Mouse (Mus musculus): ENCODE results near the gene Cdkl5. TPM values are rescaled to one million over a fixed set of nuclear protein-coding genes. Genes with fewer than 3 reads are reported as not detected.
"Not testable (repeated sequence)": the region's sequence is repeated elsewhere in the genome, so short reads cannot be mapped to it uniquely, and the experiment has no call there.

Cdkl5 gene
- total RNA-seq, 1 experiment = 4.3 TPM

GRCm38 (mm10) chrX:160804409-160805150, 189.9 kb downstream of the Cdkl5 start:
- no peaks in the 10 kb centered on the region for H3K4me1 ChIP-seq (ENCODE audit: control insufficient read depth in 2 of 2, insufficient read depth in 2 of 2, low read length in 2 of 2, poor library complexity in 1 of 2)
- in situ Hi-C loops (cut with MboI; ENCODE audit: low sequenced_read_pairs in 2 of 2, unreplicated experiment in 2 of 2) = no loop called here
- H3K36me3 ChIP-seq (ENCODE audit: control insufficient read depth, insufficient read depth, low read length, poor library complexity, severe bottlenecking) = no peaks in the 10 kb centered on the region
- TF ChIP-seq ZC3H11A (IDR thresholded peaks at IDR 0.05; ENCODE audit: borderline replicate concordance, low read depth, low read length) = no peak
- TF ChIP-seq HCFC1 (IDR thresholded peaks at IDR 0.05; ENCODE audit: borderline replicate concordance, insufficient read depth, low read length) = no peak
- TF ChIP-seq CHD2 (IDR thresholded peaks at IDR 0.05; ENCODE audit: low read depth, low read length) = no peak
- TF ChIP-seq ZNF384 (IDR thresholded peaks at IDR 0.05; ENCODE audit: low read depth, low read length) = no peak
- no peak for TF ChIP-seq MAFK (IDR thresholded peaks at IDR 0.05; ENCODE audit: insufficient read depth, low read depth, low read length)
- H3K27ac ChIP-seq (ENCODE audit: insufficient read depth, low read depth, low read length, poor library complexity, severe bottlenecking) = no peak overlapping the region
- DNase-seq (ENCODE audit: low read depth, low spot score) = no peak
- no peak overlapping the region for H3K4me3 ChIP-seq (ENCODE audit: insufficient read depth in 1 of 2, low read depth in 1 of 2, low read length in 2 of 2, poor library complexity in 1 of 2, severe bottlenecking in 1 of 2)
- H3K9me3 ChIP-seq (ENCODE audit: control insufficient read depth, insufficient read depth, low read depth, low read length) = no peaks in the 10 kb centered on the region
- H3K9ac ChIP-seq (ENCODE audit: insufficient read depth, low read depth, low read length, poor library complexity, severe bottlenecking) = no peak overlapping the region

GRCm38 (mm10) chrX:160794920-160795319, 199.6 kb downstream of the Cdkl5 start:
- TF ChIP-seq HCFC1 (IDR thresholded peaks at IDR 0.05; ENCODE audit: borderline replicate concordance, insufficient read depth, low read length) (no peak), MAFK (IDR thresholded peaks at IDR 0.05; ENCODE audit: insufficient read depth, low read depth, low read length) (no peak), ZC3H11A (IDR thresholded peaks at IDR 0.05; ENCODE audit: borderline replicate concordance, low read depth, low read length) (no peak), CHD2 (IDR thresholded peaks at IDR 0.05; ENCODE audit: low read depth, low read length) (no peak), ZNF384 (IDR thresholded peaks at IDR 0.05; ENCODE audit: low read depth, low read length) (no peak)
- DNase-seq (ENCODE audit: low read depth, low spot score) = no peak
- Histone ChIP-seq H3K9me3 (ENCODE audit: control insufficient read depth, insufficient read depth, low read depth, low read length) (no peaks in the 10 kb centered on the region), H3K36me3 (ENCODE audit: control insufficient read depth, insufficient read depth, low read length, poor library complexity, severe bottlenecking) (no peaks in the 10 kb centered on the region), H3K27ac (ENCODE audit: insufficient read depth, low read depth, low read length, poor library complexity, severe bottlenecking) (no peak overlapping the region), H3K4me3 (ENCODE audit: insufficient read depth in 1 of 2, low read depth in 1 of 2, low read length in 2 of 2, poor library complexity in 1 of 2, severe bottlenecking in 1 of 2) (no peak overlapping the region), H3K4me1 (ENCODE audit: control insufficient read depth in 2 of 2, insufficient read depth in 2 of 2, low read length in 2 of 2, poor library complexity in 1 of 2) (no peaks in the 10 kb centered on the region), H3K9ac (ENCODE audit: insufficient read depth, low read depth, low read length, poor library complexity, severe bottlenecking) (no peak overlapping the region)
- in situ Hi-C loops (cut with MboI; ENCODE audit: low sequenced_read_pairs in 2 of 2, unreplicated experiment in 2 of 2) = no loop called here

GRCm38 (mm10) chrX:160782276-160782675, 212.2 kb downstream of the Cdkl5 start:
- H3K27ac ChIP-seq (ENCODE audit: insufficient read depth, low read depth, low read length, poor library complexity, severe bottlenecking) = no peak overlapping the region
- TF ChIP-seq ZC3H11A (IDR thresholded peaks at IDR 0.05; ENCODE audit: borderline replicate concordance, low read depth, low read length) (no peak), CHD2 (IDR thresholded peaks at IDR 0.05; ENCODE audit: low read depth, low read length) (no peak), ZNF384 (IDR thresholded peaks at IDR 0.05; ENCODE audit: low read depth, low read length) (no peak), HCFC1 (IDR thresholded peaks at IDR 0.05; ENCODE audit: borderline replicate concordance, insufficient read depth, low read length) (no peak), MAFK (IDR thresholded peaks at IDR 0.05; ENCODE audit: insufficient read depth, low read depth, low read length) (no peak)
- in situ Hi-C loops (cut with MboI; ENCODE audit: low sequenced_read_pairs in 2 of 2, unreplicated experiment in 2 of 2) = no loop called here

DNA sequence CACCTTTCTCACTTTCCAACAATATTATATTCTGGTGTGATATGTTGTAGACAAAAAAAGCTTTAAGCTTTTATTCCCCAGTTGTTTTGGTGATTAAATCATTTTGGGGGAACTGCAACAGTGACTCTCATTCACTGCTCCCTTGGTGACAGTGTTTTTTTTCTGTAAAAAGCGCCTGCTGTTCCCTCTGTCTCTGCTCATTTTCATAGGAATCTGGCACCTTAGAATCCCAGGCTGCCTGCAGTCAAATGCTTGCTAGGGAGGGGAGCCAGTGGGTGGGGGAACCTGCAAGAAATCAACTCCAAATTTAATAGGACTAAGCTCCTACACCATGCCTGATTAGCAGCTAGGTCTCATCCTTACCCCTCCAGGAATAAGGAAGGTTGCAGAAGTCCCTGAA, 221.5 kb downstream of the Cdkl5 start:
- in situ Hi-C loops (cut with MboI; ENCODE audit: low sequenced_read_pairs in 2 of 2, unreplicated experiment in 2 of 2) = no loop called here
- no peak overlapping the region for H3K9ac ChIP-seq (ENCODE audit: insufficient read depth, low read depth, low read length, poor library complexity, severe bottlenecking)
- no peaks in the 10 kb centered on the region for H3K36me3 ChIP-seq (ENCODE audit: control insufficient read depth, insufficient read depth, low read length, poor library complexity, severe bottlenecking)
- no peak for TF ChIP-seq CHD2 (IDR thresholded peaks at IDR 0.05; ENCODE audit: low read depth, low read length)
- no peak for TF ChIP-seq HCFC1 (IDR thresholded peaks at IDR 0.05; ENCODE audit: borderline replicate concordance, insufficient read depth, low read length)
- no peak for TF ChIP-seq ZC3H11A (IDR thresholded peaks at IDR 0.05; ENCODE audit: borderline replicate concordance, low read depth, low read length)
- TF ChIP-seq MAFK (IDR thresholded peaks at IDR 0.05; ENCODE audit: insufficient read depth, low read depth, low read length) = no peak
- no peak for TF ChIP-seq ZNF384 (IDR thresholded peaks at IDR 0.05; ENCODE audit: low read depth, low read length)
- H3K4me1 ChIP-seq (ENCODE audit: control insufficient read depth in 2 of 2, insufficient read depth in 2 of 2, low read length in 2 of 2, poor library complexity in 1 of 2) = no peaks in the 10 kb centered on the region
- no peak for DNase-seq (ENCODE audit: low read depth, low spot score)
- no peak overlapping the region for H3K27ac ChIP-seq (ENCODE audit: insufficient read depth, low read depth, low read length, poor library complexity, severe bottlenecking)
- H3K4me3 ChIP-seq (ENCODE audit: insufficient read depth in 1 of 2, low read depth in 1 of 2, low read length in 2 of 2, poor library complexity in 1 of 2, severe bottlenecking in 1 of 2) = no peak overlapping the region
- H3K9me3 ChIP-seq (ENCODE audit: control insufficient read depth, insufficient read depth, low read depth, low read length) = no peaks in the 10 kb centered on the region

More at GRCm38 (mm10) chrX:160782276-160782675, 212.2 kb downstream of the Cdkl5 start:
- H3K9ac ChIP-seq (ENCODE audit: insufficient read depth, low read depth, low read length, poor library complexity, severe bottlenecking) = no peak overlapping the region
- H3K9me3 ChIP-seq (ENCODE audit: control insufficient read depth, insufficient read depth, low read depth, low read length) = no peaks in the 10 kb centered on the region
- H3K4me1 ChIP-seq (ENCODE audit: control insufficient read depth in 2 of 2, insufficient read depth in 2 of 2, low read length in 2 of 2, poor library complexity in 1 of 2) = no peaks in the 10 kb centered on the region
- DNase-seq (ENCODE audit: low read depth, low spot score) = no peak
- no peak overlapping the region for H3K4me3 ChIP-seq (ENCODE audit: insufficient read depth in 1 of 2, low read depth in 1 of 2, low read length in 2 of 2, poor library complexity in 1 of 2, severe bottlenecking in 1 of 2)
- H3K36me3 ChIP-seq (ENCODE audit: control insufficient read depth, insufficient read depth, low read length, poor library complexity, severe bottlenecking) = no peaks in the 10 kb centered on the region

DNA sequence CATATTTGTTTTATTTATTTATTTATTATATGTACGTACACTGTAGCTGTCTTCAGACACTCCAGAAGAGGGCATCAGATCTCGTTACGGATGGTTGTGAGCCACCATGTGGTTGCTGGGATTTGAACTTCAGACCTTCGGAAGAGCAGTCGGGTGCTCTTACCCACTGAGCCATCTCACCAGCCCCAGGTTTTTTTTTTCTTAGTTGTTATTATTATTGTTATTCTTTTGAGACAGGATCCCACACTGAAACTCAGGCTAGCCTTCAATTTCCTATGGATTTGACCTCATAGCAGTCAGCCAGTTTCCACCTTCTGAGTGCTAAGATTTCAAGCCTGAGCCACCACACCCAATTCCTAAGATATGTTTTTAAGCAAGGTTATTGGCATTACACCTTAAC, 224.9 kb downstream of the Cdkl5 start:
- DNase-seq (ENCODE audit: low read depth, low spot score); in situ Hi-C loops (cut with MboI; ENCODE audit: low sequenced_read_pairs in 2 of 2, unreplicated experiment in 2 of 2); H3K27ac ChIP-seq (ENCODE audit: insufficient read depth, low read depth, low read length, poor library complexity, severe bottlenecking); H3K36me3 ChIP-seq (ENCODE audit: control insufficient read depth, insufficient read depth, low read length, poor library complexity, severe bottlenecking); H3K9ac ChIP-seq (ENCODE audit: insufficient read depth, low read depth, low read length, poor library complexity, severe bottlenecking); H3K4me3 ChIP-seq (ENCODE audit: insufficient read depth in 1 of 2, low read depth in 1 of 2, low read length in 2 of 2, poor library complexity in 1 of 2, severe bottlenecking in 1 of 2); H3K9me3 ChIP-seq (ENCODE audit: control insufficient read depth, insufficient read depth, low read depth, low read length); H3K4me1 ChIP-seq (ENCODE audit: control insufficient read depth in 2 of 2, insufficient read depth in 2 of 2, low read length in 2 of 2, poor library complexity in 1 of 2): not testable (repeated sequence)
